Mouse (Mus musculus) heart, postnatal 10 days (tissue): ENCODE results near the gene 2310011J03Rik. TPM values are rescaled to one million over a fixed set of nuclear protein-coding genes. Genes with fewer than 3 reads are reported as not detected.

ENCODE experiments used
- DNase-seq, 2 experiments: peaks; one replicate each; pipeline ENCODE4 v3.0.0; 2021
- intact Hi-C: fragments of 180-260 bp; cut with DNase I; formaldehyde crosslinking; loops from one replicate; pipeline ENCODE4 v1.15.1; 2025
- total RNA-seq, 2 experiments: library from RNA; stranded (reverse); gene quantifications; 2 replicates each; pipeline ENCODE4 v1.2.3; 2021

2310011J03Rik gene
- total RNA-seq, 2 experiments from 2014 or later, result 15.3 to 17.9 TPM

- intact Hi-C loops, result no loop called here
- DNase-seq, result no peak
Measured at GRCm38 (mm10) chr10:80297526-80298133, 22.7 kb downstream of the 2310011J03Rik start.

- DNase-seq, result no peak
- intact Hi-C loops, result no loop called here
Measured at GRCm38 (mm10) chr10:80296824-80297223, 23.5 kb downstream of the 2310011J03Rik start.

GRCm38 (mm10) chr10:80295618-80296425, 24.5 kb downstream of the 2310011J03Rik start, which contains the start of gene Apc2:
Gene Apc2 (plus strand): TSS chr10:80295977.
- DNase-seq, result peak; percentile 81 to 84
- intact Hi-C loops, result loop anchor here (1.0 to 2.0 kb wide), 2 partner anchors 52 to 79 kb away; partner anchors contain the start of gene Adamtsl5

GRCm38 (mm10) chr10:80294788-80295303, 25.5 kb downstream of the 2310011J03Rik start:
- DNase-seq, result no peak
- intact Hi-C loops, result loop anchor here (1.0 to 2.0 kb wide), 2 partner anchors 53 to 80 kb away; partner anchors contain the start of gene Adamtsl5

- DNase-seq, result no peak
- intact Hi-C loops, result loop anchor here (2.0 kb wide), 1 partner anchor 80 kb away; no protein-coding TSS in a partner anchor
Measured at GRCm38 (mm10) chr10:80294311-80294710, 26.0 kb downstream of the 2310011J03Rik start.

- no peak for DNase-seq
- intact Hi-C loops, result no loop called here
Measured at GRCm38 (mm10) chr10:80293325-80293724, 27.0 kb downstream of the 2310011J03Rik start.

- intact Hi-C loops, result no loop called here
- DNase-seq, result peak; percentile 96
Measured at GRCm38 (mm10) chr10:80292251-80293146, 27.8 kb downstream of the 2310011J03Rik start, which contains the start of gene Rps15. Gene Rps15 (plus strand): TSS chr10:80292453.

GRCm38 (mm10) chr10:80288657-80289056, 31.7 kb downstream of the 2310011J03Rik start:
- intact Hi-C loops, result no loop called here
- no peak for DNase-seq

- DNase-seq, result no peak
- intact Hi-C loops, result no loop called here
Measured at GRCm38 (mm10) chr10:80288097-80288496, 32.2 kb downstream of the 2310011J03Rik start.

GRCm38 (mm10) chr10:80285222-80286070, 34.9 kb downstream of the 2310011J03Rik start:
- intact Hi-C loops, result no loop called here
- DNase-seq, result no peak

GRCm38 (mm10) chr10:80282481-80283441, 37.6 kb downstream of the 2310011J03Rik start:
- intact Hi-C loops, result no loop called here
- no peak for DNase-seq

- peak; percentile 66 for DNase-seq
- intact Hi-C loops, result no loop called here
Measured at GRCm38 (mm10) chr10:80281921-80282371, 38.4 kb downstream of the 2310011J03Rik start.

GRCm38 (mm10) chr10:80281304-80281703, 39.0 kb downstream of the 2310011J03Rik start:
- DNase-seq, result peak; percentile 72 to 78
- intact Hi-C loops, result no loop called here

- DNase-seq, result no peak
- intact Hi-C loops, result no loop called here
Measured at GRCm38 (mm10) chr10:80279273-80279672, 41.1 kb downstream of the 2310011J03Rik start.

- intact Hi-C loops, result no loop called here
- DNase-seq, result no peak
Measured at GRCm38 (mm10) chr10:80278390-80278789, 41.9 kb downstream of the 2310011J03Rik start.

GRCm38 (mm10) chr10:80276238-80276637, 44.1 kb downstream of the 2310011J03Rik start:
- no peak for DNase-seq
- intact Hi-C loops, result no loop called here

- intact Hi-C loops, result no loop called here
- DNase-seq, result no peak
Measured at GRCm38 (mm10) chr10:80273847-80274246, 46.5 kb downstream of the 2310011J03Rik start.
